Mouse (Mus musculus) right cerebral cortex, postnatal 10 days (tissue): Measurements from ENCODE around the gene Sel1l3.

Source experiments
- DNase-seq, 2 experiments: peaks; one replicate each; pipeline ENCODE4 v3.0.0; 2021; ENCODE audit warnings: low spot score in 2 of 2

Gene Sel1l3

GRCm38 (mm10) chr5:53091331-53091730 lies 122.4 kb downstream of the Sel1l3 start:
- no peak for DNase-seq

GRCm38 (mm10) chr5:53087452-53087851 lies 126.3 kb downstream of the Sel1l3 start:
- no peak for DNase-seq

GRCm38 (mm10) chr5:53078453-53078852 lies 135.3 kb downstream of the Sel1l3 start:
- no peak for DNase-seq

GRCm38 (mm10) chr5:53074553-53074952 lies 139.2 kb downstream of the Sel1l3 start:
- DNase-seq: no peak

GRCm38 (mm10) chr5:53061532-53062130 lies 152.1 kb downstream of the Sel1l3 start:
- no peak for DNase-seq
